ENCODE assay signal across 8 mouse cellular contexts in the genomic region with DNA sequence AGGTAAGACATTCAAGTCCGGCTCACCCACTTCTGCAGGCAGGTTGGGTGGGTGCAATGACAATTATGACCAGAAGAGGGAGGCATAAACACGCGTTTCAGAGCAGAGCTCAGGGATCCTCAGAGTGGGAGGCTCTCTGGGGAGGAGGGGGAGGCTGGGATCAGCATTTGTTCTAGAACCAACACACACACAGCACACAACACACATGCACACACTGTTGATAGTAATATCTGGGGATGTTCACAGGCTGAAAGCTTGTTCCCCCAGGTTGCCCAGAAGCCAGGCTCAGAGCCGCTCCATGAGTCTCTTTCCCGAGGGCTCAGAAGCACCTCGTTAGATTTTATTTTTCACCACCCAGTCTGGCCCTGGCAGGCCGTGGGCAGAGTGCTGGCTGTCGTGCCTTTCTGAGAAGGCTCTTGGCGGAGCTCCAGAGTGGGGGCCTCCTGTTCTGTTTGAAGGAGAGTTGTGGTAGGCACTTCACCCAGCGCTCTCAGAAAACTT.
DNase-seq lines count a peak whose midpoint lies in the region; TF ChIP-seq lines count a peak whose summit lies in the region.

No protein-coding gene starts in this region.

- no peak overlapping the region for H3K4me3 ChIP-seq in left cerebral cortex, adult 2 months

- TF ChIP-seq CTCF in left cerebral cortex, adult 2 months (IDR thresholded peaks at IDR 0.05) = peak; percentile 93

- intact Hi-C loops in left cerebral cortex, adult 2 months (cut with DNase I) = loop anchor here (1.0 to 2.0 kb wide), 4 partner anchors 58 to 293 kb away; no protein-coding TSS in a partner anchor

- H3K27ac ChIP-seq in left cerebral cortex, adult 2 months = peak overlapping the region; percentile 77

- peak; percentile 67 to 76 for DNase-seq in adrenal gland, adult 18-20 months (ENCODE audit: low spot score in 2 of 2)
- DNase-seq in embryo, embryonic 10 days (ENCODE audit: low spot score) = peak; percentile 88
- DNase-seq in gastrocnemius, postnatal 10 days = peak; percentile 69
- DNase-seq in induced T-regulatory cell, adult 2 months (ENCODE audit: low read depth) = peak; percentile 72
- peak; percentile 87 to 93 for DNase-seq in left cerebral cortex, adult 2 months (ENCODE audit: extremely low spot score in 1 of 2, low spot score in 2 of 2)
- DNase-seq in mesoderm, embryonic 11.5 days (ENCODE audit: low read depth, low spot score) = peak; percentile 74
- peak; percentile 88 to 90 for DNase-seq in right cerebral cortex, postnatal 36 days (ENCODE audit: low spot score in 2 of 2)
- DNase-seq in yolk sac, embryonic 10.5 days (ENCODE audit: low spot score) = peak; percentile 61
